Mouse (Mus musculus) midbrain, embryonic 13.5 days (tissue): ENCODE measurements at regions not wholly inside any gene's neighbourhood (a gene's known extent, or its start where the extent isn't known, plus 50 kb on each side); places are given as distances from the start of the nearest gene placed in this dataset.

Source experiments
- ATAC-seq: fragments of 200-750 bp; cut with Nextera tagmentation; 2 replicates; pipeline ENCODE4 v1.8.0; 2017; ENCODE audit warnings: mild to moderate bottlenecking, moderate TSS enrichment, moderate library complexity
- H3K27ac ChIP-seq: fragments of 300-500 bp; sonication (generic); 2 replicates; pipeline ENCODE4 v1.5.1; 2015; ENCODE audit warnings: inconsistent platforms, mild to moderate bottlenecking, moderate library complexity
- H3K27me3 ChIP-seq: fragments of 300-500 bp; sonication (generic); 2 replicates; pipeline ENCODE4 v1.6.1; 2015; ENCODE audit warnings: mild to moderate bottlenecking, inconsistent platforms
- H3K36me3 ChIP-seq: fragments of 300-500 bp; sonication (generic); 2 replicates; pipeline ENCODE4 v1.6.1; 2015; ENCODE audit warnings: mild to moderate bottlenecking, inconsistent platforms
- H3K4me1 ChIP-seq: fragments of 300-500 bp; sonication (generic); replicated peaks from 2 replicates; pipeline ENCODE4 v1.6.1; 2015; ENCODE audit warnings: inconsistent platforms
- H3K4me2 ChIP-seq: fragments of 300-500 bp; sonication (generic); replicated peaks from 2 replicates; pipeline ENCODE4 v1.6.1; 2015; ENCODE audit warnings: moderate library complexity, mild to moderate bottlenecking, inconsistent platforms
- H3K4me3 ChIP-seq: fragments of 300-500 bp; sonication (generic); replicated peaks from 2 replicates; pipeline ENCODE4 v1.5.1; 2015; ENCODE audit warnings: mild to moderate bottlenecking, inconsistent platforms
- H3K9ac ChIP-seq: fragments of 300-500 bp; sonication (generic); replicated peaks from 2 replicates; pipeline ENCODE4 v1.6.1; 2015; ENCODE audit warnings: mild to moderate bottlenecking, inconsistent platforms
- H3K9me3 ChIP-seq: fragments of 300-500 bp; sonication (generic); 2 replicates; pipeline ENCODE4 v1.6.1; 2016; ENCODE audit warnings: mild to moderate bottlenecking, inconsistent platforms
- WGBS: fragments of 180-500 bp; shearing (Covaris S2); methylation state at CpG from one replicate; pipeline ENCODE4 v1.1.7; 2015; 5-methylcytosine and 5-hydroxymethylcytosine counted together

DNA sequence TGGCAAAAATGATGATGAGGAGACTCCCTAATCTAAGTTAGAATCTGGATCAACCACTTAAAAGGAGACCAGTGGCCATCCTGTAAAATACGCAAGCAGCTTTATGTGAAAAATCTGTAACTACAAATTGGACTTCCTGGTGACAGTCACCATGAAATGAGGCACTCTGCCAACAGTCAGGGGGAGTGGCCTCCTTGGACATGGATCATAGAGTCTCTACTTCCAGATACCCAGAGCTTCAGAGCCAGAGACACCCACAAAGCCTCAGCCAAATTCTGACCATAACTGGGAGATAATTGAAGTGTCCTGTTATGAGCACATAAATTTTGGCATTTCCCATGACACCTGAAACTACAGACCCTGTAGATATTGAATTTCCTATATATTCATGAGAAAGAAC is 1359.3 kb upstream of the A1bg start:
- Histone ChIP-seq H3K4me2 (no peak overlapping the region), H3K4me3 (no peak overlapping the region), H3K27ac (no peak overlapping the region), H3K4me1 (peaks cover 10% of the 10 kb centered on the region), H3K9ac (no peak overlapping the region), H3K9me3 (no peaks in the 10 kb centered on the region), H3K27me3 (no peaks in the 10 kb centered on the region), H3K36me3 (no peaks in the 10 kb centered on the region)
- 92% methylated on average over 1 of the region's 1 CpGs for WGBS
- no peak for ATAC-seq

DNA sequence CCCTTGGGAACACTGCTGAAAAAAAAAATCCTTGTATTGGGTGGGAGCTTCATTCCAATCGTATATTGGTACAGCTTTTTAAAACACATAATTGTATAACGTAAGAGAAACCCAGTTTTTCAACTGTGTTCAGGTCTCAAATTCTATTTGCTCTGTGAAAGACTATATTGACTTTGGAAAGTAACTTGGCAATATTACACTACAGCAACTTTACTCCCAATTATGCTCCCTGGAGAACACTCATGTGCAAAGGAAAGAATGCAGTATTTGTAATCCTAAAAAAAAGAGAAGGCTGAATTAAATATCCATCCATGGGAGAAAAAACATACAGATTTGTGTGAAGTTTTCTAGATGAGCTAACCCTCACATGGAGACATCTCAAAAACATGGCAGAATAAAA is 1356.7 kb upstream of the A1bg start:
- no peak for ATAC-seq
- WGBS: 91% methylated on average over 2 of the region's 2 CpGs
- Histone ChIP-seq H3K27me3 (no peaks in the 10 kb centered on the region), H3K9ac (no peak overlapping the region), H3K4me1 (peaks cover 3% of the 10 kb centered on the region), H3K9me3 (no peaks in the 10 kb centered on the region), H3K27ac (no peak overlapping the region), H3K4me2 (no peak overlapping the region), H3K36me3 (no peaks in the 10 kb centered on the region), H3K4me3 (no peak overlapping the region)

DNA sequence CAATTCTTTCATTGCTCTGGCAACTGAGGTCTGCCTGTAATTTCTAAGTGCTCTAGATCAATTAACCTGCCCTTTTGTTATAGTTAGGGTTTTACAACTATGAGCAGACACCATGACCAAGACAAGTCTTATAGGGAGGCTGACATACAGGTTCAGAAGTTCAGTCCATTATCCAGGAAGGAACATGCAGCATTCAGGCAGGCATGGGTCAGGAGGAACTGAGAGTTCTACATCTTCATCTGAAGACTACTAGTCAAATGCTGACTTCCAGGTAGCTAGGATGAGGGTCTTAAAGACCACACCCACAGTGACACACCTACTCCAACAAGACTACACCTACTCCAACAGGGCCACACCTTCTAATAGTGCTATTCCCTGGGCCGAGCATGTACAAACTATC is 1352.0 kb upstream of the A1bg start:
- Histone ChIP-seq H3K27me3 (no peaks in the 10 kb centered on the region), H3K36me3 (no peaks in the 10 kb centered on the region), H3K9me3 (no peaks in the 10 kb centered on the region), H3K27ac (no peak overlapping the region), H3K4me2 (no peak overlapping the region), H3K4me3 (no peak overlapping the region), H3K4me1 (no peaks in the 10 kb centered on the region), H3K9ac (no peak overlapping the region)
- no peak for ATAC-seq
- WGBS: 92% methylated on average over 1 of the region's 1 CpGs

DNA sequence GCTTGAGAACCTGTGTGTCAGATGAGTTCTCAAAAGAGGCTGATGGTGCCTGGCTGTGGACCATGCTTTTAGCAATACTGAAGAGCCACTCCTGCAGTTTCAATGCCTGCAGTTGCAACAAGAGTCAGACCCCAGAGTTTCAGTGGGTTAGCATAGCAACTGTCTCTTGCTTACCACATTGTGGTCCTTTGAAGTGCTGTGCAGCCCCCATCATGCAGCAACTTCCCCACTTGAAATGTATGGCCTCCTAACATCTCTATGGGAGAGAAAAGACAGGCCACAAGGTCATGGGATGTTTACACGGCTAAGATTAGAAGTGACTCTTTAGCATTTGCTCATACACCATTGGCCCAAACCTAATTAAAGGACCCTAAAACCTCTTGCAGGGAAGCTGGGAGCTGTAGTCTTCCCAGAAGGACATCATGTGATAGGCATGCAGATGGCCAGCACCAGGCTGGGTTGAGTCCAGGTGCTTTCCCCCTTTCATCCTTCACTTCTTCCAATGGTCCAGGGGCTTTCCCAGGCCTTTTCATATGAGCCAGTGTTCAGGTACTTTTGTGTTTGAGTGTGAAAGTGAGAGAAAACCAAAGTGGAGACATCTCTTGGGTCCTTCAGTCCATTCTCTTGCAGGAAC is 1351.2 kb upstream of the A1bg start:
- no peak overlapping the region for H3K27ac ChIP-seq
- no peak for ATAC-seq
- H3K9ac ChIP-seq: no peak overlapping the region
- H3K4me3 ChIP-seq: no peak overlapping the region
- WGBS: 93% methylated on average over 1 of the region's 1 CpGs
- no peaks in the 10 kb centered on the region for H3K9me3 ChIP-seq
- H3K27me3 ChIP-seq: no peaks in the 10 kb centered on the region
- H3K4me2 ChIP-seq: no peak overlapping the region
- no peaks in the 10 kb centered on the region for H3K36me3 ChIP-seq
- H3K4me1 ChIP-seq: no peaks in the 10 kb centered on the region

DNA sequence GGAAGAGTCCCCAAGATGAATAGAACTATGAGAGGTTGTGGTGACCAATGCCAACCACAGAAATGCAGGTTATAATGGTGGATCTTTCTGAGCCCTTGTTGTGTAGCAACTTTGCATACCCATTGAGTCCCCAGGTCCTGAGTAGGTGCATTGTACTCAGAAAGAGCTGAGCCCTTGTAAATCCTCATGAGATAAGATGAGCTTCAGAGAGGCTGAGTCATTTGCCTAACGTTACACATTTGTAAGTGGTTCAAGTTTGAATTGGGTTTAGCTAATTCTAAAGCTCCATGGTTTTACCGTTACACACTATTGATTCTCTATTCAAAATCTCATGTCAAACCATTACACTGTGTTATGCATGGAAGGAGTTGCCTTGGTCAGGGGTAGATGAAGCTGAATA is 1349.9 kb upstream of the A1bg start:
- Histone ChIP-seq H3K9me3 (no peaks in the 10 kb centered on the region), H3K9ac (no peak overlapping the region), H3K4me3 (no peak overlapping the region), H3K27ac (no peak overlapping the region), H3K27me3 (no peaks in the 10 kb centered on the region), H3K4me2 (no peak overlapping the region), H3K36me3 (no peaks in the 10 kb centered on the region), H3K4me1 (no peaks in the 10 kb centered on the region)
- WGBS: 91% methylated on average over 2 of the region's 2 CpGs
- ATAC-seq: no peak

DNA sequence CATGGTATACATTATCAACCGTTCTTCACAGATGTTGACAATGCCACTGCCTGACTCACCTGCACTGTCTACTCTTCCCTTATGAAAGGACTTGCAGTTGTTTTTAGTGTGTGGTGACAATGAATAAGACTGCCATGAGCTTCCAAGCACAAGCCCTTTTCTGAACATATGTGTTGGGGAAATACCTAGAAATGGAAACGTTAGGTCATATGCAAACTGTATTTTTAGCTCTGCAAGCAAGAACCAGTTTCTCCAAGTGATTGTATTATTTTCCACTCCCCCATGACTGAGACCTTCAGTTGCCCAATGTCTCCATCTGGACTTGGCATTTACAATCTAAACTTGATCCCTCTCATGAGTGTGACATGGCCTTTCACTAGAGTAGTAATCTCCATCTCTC is 1348.6 kb upstream of the A1bg start:
- 92% methylated on average over 2 of the region's 2 CpGs for WGBS
- Histone ChIP-seq H3K27ac (no peak overlapping the region), H3K27me3 (no peaks in the 10 kb centered on the region), H3K4me2 (no peak overlapping the region), H3K9ac (no peak overlapping the region), H3K36me3 (no peaks in the 10 kb centered on the region), H3K9me3 (no peaks in the 10 kb centered on the region), H3K4me1 (no peaks in the 10 kb centered on the region), H3K4me3 (no peak overlapping the region)
- ATAC-seq: no peak

DNA sequence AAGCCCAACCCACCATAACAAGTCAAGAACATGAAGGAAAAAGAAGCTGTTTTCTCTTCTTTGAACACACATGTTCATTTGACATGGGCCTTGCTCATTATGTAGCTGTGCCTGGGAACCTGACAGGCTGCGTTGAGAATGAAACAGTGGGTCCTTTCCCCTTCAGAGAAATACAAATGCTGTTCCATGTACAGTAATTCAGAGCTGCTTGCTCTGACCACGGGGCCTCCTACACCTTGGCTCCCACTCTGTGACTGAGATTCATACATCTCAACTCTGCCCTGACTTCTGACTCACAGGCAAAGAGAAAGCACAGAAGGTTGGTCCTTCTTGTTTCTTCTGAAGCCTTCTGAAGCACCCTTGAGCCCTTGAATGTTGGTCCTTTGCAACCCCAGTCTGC is 1345.4 kb upstream of the A1bg start:
- Histone ChIP-seq H3K27me3 (no peaks in the 10 kb centered on the region), H3K4me2 (no peak overlapping the region), H3K9ac (no peak overlapping the region), H3K4me3 (no peak overlapping the region), H3K4me1 (no peaks in the 10 kb centered on the region), H3K9me3 (no peaks in the 10 kb centered on the region), H3K27ac (no peak overlapping the region), H3K36me3 (no peaks in the 10 kb centered on the region)
- ATAC-seq: no peak
- WGBS: 82% methylated on average over 2 of the region's 2 CpGs

DNA sequence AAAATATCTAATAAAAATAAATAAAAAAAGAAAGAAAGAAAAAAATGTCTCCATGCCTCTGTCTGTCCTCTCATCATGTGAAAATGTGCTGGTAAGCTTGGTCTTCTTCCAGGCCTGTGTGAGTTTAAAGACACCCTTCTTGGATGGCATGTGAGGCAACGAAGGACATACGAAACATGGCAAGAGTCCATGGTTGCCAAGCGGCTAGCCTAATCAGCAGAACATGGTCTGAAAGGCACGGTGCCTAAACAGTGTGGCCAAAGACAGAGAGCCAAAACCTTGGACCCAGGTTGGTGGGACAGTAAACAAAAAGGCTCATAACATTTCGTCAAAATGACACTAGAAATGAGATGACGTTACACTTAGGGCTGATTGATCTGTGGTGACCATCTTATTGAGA is 1344.7 kb upstream of the A1bg start:
- Histone ChIP-seq H3K4me1 (no peaks in the 10 kb centered on the region), H3K27ac (no peak overlapping the region), H3K9me3 (no peaks in the 10 kb centered on the region), H3K4me2 (no peak overlapping the region), H3K4me3 (no peak overlapping the region), H3K27me3 (no peaks in the 10 kb centered on the region), H3K9ac (no peak overlapping the region), H3K36me3 (no peaks in the 10 kb centered on the region)
- ATAC-seq: no peak
- 94% methylated on average over 6 of the region's 6 CpGs for WGBS

DNA sequence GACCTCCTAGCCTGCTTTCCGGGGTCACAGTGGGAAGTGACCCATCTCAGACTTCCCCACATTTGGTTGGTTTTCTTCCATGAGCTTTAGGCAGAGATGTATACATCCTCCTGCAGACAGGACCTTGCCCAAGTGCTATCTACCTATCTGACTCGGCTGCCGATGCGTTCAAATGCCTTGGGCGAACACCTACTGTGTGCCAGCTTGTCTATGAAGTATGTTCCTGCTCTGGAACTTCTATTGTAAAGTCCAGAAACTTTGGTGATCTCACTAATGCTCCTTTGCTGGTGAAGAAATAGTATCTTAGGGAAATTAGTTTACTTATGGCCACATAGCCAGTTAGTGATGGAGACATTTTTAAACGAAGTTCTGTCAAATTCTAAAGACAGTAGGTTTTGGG is 1343.2 kb upstream of the A1bg start:
- no peaks in the 10 kb centered on the region for H3K4me1 ChIP-seq
- no peak for ATAC-seq
- no peaks in the 10 kb centered on the region for H3K9me3 ChIP-seq
- H3K27me3 ChIP-seq: no peaks in the 10 kb centered on the region
- H3K4me3 ChIP-seq: no peak overlapping the region
- no peak overlapping the region for H3K4me2 ChIP-seq
- H3K36me3 ChIP-seq: no peaks in the 10 kb centered on the region
- no peak overlapping the region for H3K27ac ChIP-seq
- 93% methylated on average over 6 of the region's 6 CpGs for WGBS
- no peak overlapping the region for H3K9ac ChIP-seq

DNA sequence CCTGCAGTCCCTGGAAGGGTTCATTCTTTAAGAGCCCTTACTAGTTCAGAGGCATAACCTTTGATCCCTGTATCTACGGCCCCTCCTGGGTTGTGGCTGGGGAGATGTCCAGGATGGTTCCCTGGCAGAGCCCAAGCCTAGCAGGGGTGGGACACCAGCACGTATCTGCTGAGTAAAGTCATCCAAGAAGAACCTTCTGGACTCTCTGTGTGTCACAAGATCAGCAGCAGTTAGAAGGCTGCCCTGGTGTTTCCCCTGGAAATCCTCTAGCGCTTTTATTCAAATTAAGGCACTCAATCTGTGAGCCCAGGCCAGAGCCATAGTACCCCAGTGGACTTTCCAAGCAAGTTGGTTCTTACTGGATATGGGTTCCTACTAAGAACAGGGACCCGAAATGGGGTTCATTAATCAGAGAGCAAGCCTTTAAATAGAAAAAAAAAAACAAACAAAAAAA is 1342.7 kb upstream of the A1bg start:
- H3K9me3 ChIP-seq: no peaks in the 10 kb centered on the region
- no peak overlapping the region for H3K4me2 ChIP-seq
- H3K27me3 ChIP-seq: no peaks in the 10 kb centered on the region
- H3K4me3 ChIP-seq: no peak overlapping the region
- WGBS: 84% methylated on average over 4 of the region's 4 CpGs
- no peak for ATAC-seq
- no peaks in the 10 kb centered on the region for H3K36me3 ChIP-seq
- no peak overlapping the region for H3K9ac ChIP-seq
- H3K4me1 ChIP-seq: no peaks in the 10 kb centered on the region
- H3K27ac ChIP-seq: no peak overlapping the region

DNA sequence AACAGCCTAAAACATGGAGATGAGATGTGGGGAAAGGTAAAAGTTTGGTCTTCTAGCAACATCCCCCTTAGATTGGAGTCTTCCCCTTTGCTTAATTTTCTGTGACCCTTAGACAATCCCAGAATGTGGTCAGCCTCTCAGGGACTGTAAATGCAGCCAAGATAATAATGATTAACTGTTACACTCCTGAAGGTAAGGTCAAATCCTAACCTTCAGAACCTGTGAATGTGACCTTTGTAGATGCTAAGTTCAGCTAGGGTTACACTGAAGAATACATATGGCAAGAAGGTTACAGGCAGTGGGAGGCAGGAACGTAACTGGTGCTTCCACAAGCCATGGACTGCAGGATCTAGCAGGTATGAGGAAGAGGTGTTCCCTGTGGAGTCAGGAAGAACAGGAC is 1342.2 kb upstream of the A1bg start:
- no peaks in the 10 kb centered on the region for H3K27me3 ChIP-seq
- 93% methylated on average over 1 of the region's 1 CpGs for WGBS
- H3K4me2 ChIP-seq: no peak overlapping the region
- no peaks in the 10 kb centered on the region for H3K9me3 ChIP-seq
- ATAC-seq: no peak
- no peak overlapping the region for H3K9ac ChIP-seq
- no peaks in the 10 kb centered on the region for H3K4me1 ChIP-seq
- H3K36me3 ChIP-seq: no peaks in the 10 kb centered on the region
- H3K4me3 ChIP-seq: no peak overlapping the region
- H3K27ac ChIP-seq: no peak overlapping the region

DNA sequence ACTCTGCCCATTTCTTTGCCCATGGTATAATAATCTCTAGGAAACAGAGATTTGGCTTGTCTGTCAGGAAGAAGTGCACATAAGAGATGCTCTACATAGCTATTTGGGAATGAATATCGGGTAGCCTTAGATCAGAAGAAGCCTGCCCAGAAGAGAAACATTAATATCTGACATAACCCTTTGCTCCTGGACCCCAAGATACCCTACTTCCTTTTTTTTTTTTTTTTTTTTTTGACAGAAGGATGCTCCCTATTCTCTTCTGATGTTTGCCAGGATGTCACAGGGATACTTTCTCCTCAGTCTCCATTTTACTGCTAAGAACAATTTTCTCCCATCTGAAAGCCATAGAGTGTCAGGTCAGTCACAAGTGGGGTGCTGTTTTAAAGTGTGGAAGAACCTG is 1341.4 kb upstream of the A1bg start:
- Histone ChIP-seq H3K9ac (no peak overlapping the region), H3K9me3 (no peaks in the 10 kb centered on the region), H3K27me3 (no peaks in the 10 kb centered on the region), H3K36me3 (no peaks in the 10 kb centered on the region), H3K27ac (no peak overlapping the region), H3K4me2 (no peak overlapping the region), H3K4me3 (no peak overlapping the region), H3K4me1 (no peaks in the 10 kb centered on the region)
- WGBS: 95% methylated on average over 1 of the region's 1 CpGs
- no peak for ATAC-seq

DNA sequence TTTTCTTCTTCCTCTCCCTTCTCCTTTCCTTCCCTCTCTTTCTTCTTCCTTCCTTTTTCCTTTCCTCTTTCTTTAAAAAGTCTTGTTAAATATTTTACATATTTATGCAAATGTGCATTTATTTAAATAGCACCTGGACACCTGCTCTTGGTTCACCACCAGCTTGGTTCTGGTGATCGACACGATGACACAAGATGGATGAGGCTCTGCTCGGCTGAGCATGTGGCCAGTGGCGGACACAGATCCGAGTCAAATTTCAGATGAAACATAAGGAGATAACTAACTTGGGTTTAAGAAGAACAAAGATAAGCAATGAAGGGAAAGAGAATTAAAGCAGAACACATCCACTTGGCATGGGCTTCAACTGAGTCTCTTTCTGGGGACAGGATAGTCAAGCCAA is 1339.7 kb upstream of the A1bg start:
- Histone ChIP-seq H3K27ac (no peak overlapping the region), H3K4me3 (no peak overlapping the region), H3K9me3 (no peaks in the 10 kb centered on the region), H3K4me2 (no peak overlapping the region), H3K36me3 (no peaks in the 10 kb centered on the region), H3K27me3 (no peaks in the 10 kb centered on the region), H3K9ac (no peak overlapping the region), H3K4me1 (peaks cover 10% of the 10 kb centered on the region)
- ATAC-seq: no peak
- 94% methylated on average over 5 of the region's 5 CpGs for WGBS
